Mouse (Mus musculus) intestine, postnatal 0 days (tissue): Measurements from ENCODE around the gene Epgn. TPM values are rescaled to one million over a fixed set of nuclear protein-coding genes. Genes with fewer than 3 reads are reported as not detected.

Experiments
- ATAC-seq: fragments of 200-750 bp; cut with Nextera tagmentation; 2 replicates; pipeline ENCODE4 v1.8.0; 2017; ENCODE audit warnings: mild to moderate bottlenecking, moderate TSS enrichment, moderate library complexity
- H3K27ac ChIP-seq: fragments of 300-500 bp; sonication (generic); 2 replicates; pipeline ENCODE4 v1.5.1; 2014; ENCODE audit warnings: mild to moderate bottlenecking, low read depth, low read length, moderate library complexity
- H3K27me3 ChIP-seq: fragments of 300-500 bp; sonication (generic); replicated peaks from 2 replicates; pipeline ENCODE4 v1.6.1; 2014; ENCODE audit warnings: low read length, mixed read lengths; ENCODE audit not compliant: control insufficient read depth, insufficient read depth
- H3K36me3 ChIP-seq: fragments of 300-500 bp; sonication (generic); 2 replicates; pipeline ENCODE4 v1.6.1; 2014; ENCODE audit warnings: mild to moderate bottlenecking, moderate library complexity; ENCODE audit not compliant: control insufficient read depth, insufficient read depth
- H3K4me1 ChIP-seq: fragments of 300-500 bp; sonication (generic); replicated peaks from 2 replicates; pipeline ENCODE4 v1.6.1; 2014; ENCODE audit warnings: antibody characterized with exemption, low read length, mixed read lengths; ENCODE audit not compliant: control insufficient read depth, insufficient read depth
- H3K4me2 ChIP-seq: fragments of 300-500 bp; sonication (generic); replicated peaks from 2 replicates; pipeline ENCODE4 v1.6.1; 2014; ENCODE audit warnings: low read depth, mild to moderate bottlenecking, moderate library complexity
- H3K4me3 ChIP-seq: fragments of 300-500 bp; sonication (generic); 2 replicates; pipeline ENCODE4 v1.5.1; 2014; ENCODE audit warnings: low read depth, low read length
- H3K9ac ChIP-seq: fragments of 300-500 bp; sonication (generic); 2 replicates; pipeline ENCODE4 v1.6.1; 2014; ENCODE audit warnings: mild to moderate bottlenecking, low read depth, low read length
- H3K9me3 ChIP-seq: fragments of 300-500 bp; sonication (generic); 2 replicates; pipeline ENCODE4 v1.6.1; 2016; ENCODE audit warnings: mixed run types; ENCODE audit not compliant: control insufficient read depth
- CTCF ChIP-seq: sonication (generic); IDR thresholded peaks from 2 replicates; pipeline ENCODE4 v1.5.1; 2016; ENCODE audit warnings: low read depth, mild to moderate bottlenecking, control low read depth, antibody characterized with exemption, moderate library complexity
- WGBS: fragments of 180-500 bp; shearing (Covaris S2); extraction: QIAGEN DNeasy Blood & Tissue Kit; methylation state at CpG from one replicate; pipeline ENCODE4 v1.1.7; 2014; 5-methylcytosine and 5-hydroxymethylcytosine counted together
- polyA plus RNA-seq: library from polyadenylated mRNA; unstranded; fragments of >200 nt; fragmentation: Nextera tagmentation; extraction: Ambion mirVana; gene quantifications from 2 replicates; pipeline ENCODE4 v1.2.1, GENCODE M21; 2015

The Epgn gene
- polyA plus RNA-seq, 1 experiment from 2014 or later = not detected

- H3K4me1 ChIP-seq = no peaks in the 10 kb centered on the region
- no peaks in the 10 kb centered on the region for H3K36me3 ChIP-seq
- no peaks in the 10 kb centered on the region for H3K27me3 ChIP-seq
- H3K4me3 ChIP-seq = no peak overlapping the region
- ATAC-seq = peak; percentile 59
- no peaks in the 10 kb centered on the region for H3K9me3 ChIP-seq
- no peak overlapping the region for H3K27ac ChIP-seq
- TF ChIP-seq CTCF = no peak
- H3K9ac ChIP-seq = no peak overlapping the region
- 67% methylated on average over 8 of the region's 8 CpGs for WGBS
- H3K4me2 ChIP-seq = no peak overlapping the region
These were observed 4.2 kb upstream of the Epgn start for GRCm38 (mm10) chr5:91023114-91023513.

DNA sequence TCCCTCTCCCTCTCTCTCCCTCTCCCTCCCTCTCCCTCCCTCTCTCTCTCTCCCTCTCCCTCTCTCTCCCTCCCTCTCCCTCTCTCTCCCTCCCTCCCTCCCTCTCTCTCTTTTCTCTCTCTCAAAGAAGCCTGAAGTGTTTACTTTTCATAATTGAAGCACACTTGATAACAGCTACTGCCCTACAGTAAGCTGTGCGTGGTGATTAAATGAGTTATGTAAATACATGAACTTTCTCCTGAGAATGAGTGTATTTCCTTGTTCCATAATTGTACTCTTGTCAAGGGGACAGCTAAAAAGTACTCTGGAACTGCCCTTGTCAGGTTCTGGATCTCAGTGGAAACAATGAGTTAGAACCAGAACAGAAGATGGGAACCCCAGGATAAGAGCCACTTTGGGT is 576 bp downstream of the Epgn start:
- ATAC-seq = no peak
- H3K4me1 ChIP-seq = no peaks in the 10 kb centered on the region
- no peaks in the 10 kb centered on the region for H3K36me3 ChIP-seq
- H3K9me3 ChIP-seq = no peaks in the 10 kb centered on the region
- no peak overlapping the region for H3K27ac ChIP-seq
- no peak overlapping the region for H3K9ac ChIP-seq
- no peaks in the 10 kb centered on the region; the same call in 1 of the 2 replicates for H3K27me3 ChIP-seq
- WGBS = 3% methylated on average over 1 of the region's 1 CpGs
- no peak overlapping the region for H3K4me3 ChIP-seq
- no peak for TF ChIP-seq CTCF
- no peak overlapping the region for H3K4me2 ChIP-seq

- Histone ChIP-seq H3K9ac (no peak overlapping the region), H3K4me1 (no peaks in the 10 kb centered on the region), H3K9me3 (no peaks in the 10 kb centered on the region), H3K4me2 (no peak overlapping the region), H3K4me3 (no peak overlapping the region), H3K36me3 (no peaks in the 10 kb centered on the region), H3K27ac (no peak overlapping the region), H3K27me3 (no peaks in the 10 kb centered on the region; the same call in 1 of the 2 replicates)
- peak; percentile 65 for TF ChIP-seq CTCF
- WGBS = 87% methylated on average over 2 of the region's 2 CpGs
- ATAC-seq = no peak
These were observed 3.4 kb downstream of the Epgn start for GRCm38 (mm10) chr5:91030629-91031028.

- Histone ChIP-seq H3K4me1 (no peaks in the 10 kb centered on the region), H3K27ac (no peak overlapping the region), H3K4me3 (no peak overlapping the region), H3K36me3 (no peaks in the 10 kb centered on the region), H3K9me3 (no peaks in the 10 kb centered on the region), H3K9ac (no peak overlapping the region), H3K4me2 (no peak overlapping the region), H3K27me3 (no peaks in the 10 kb centered on the region)
- ATAC-seq = no peak
- no peak for TF ChIP-seq CTCF
- 44% methylated on average over 2 of the region's 2 CpGs for WGBS
These were observed 8.1 kb downstream of the Epgn start for GRCm38 (mm10) chr5:91035341-91035740.

GRCm38 (mm10) chr5:91036628-91037027 is 9.4 kb downstream of the Epgn start:
- no peak overlapping the region for H3K4me3 ChIP-seq
- no peaks in the 10 kb centered on the region for H3K9me3 ChIP-seq
- H3K9ac ChIP-seq = no peak overlapping the region
- ATAC-seq = no peak
- no peak overlapping the region for H3K27ac ChIP-seq
- no peaks in the 10 kb centered on the region for H3K4me1 ChIP-seq
- no peaks in the 10 kb centered on the region for H3K36me3 ChIP-seq
- no peak overlapping the region for H3K4me2 ChIP-seq
- WGBS = 76% methylated on average over 4 of the region's 4 CpGs
- no peak for TF ChIP-seq CTCF
- no peaks in the 10 kb centered on the region for H3K27me3 ChIP-seq

DNA sequence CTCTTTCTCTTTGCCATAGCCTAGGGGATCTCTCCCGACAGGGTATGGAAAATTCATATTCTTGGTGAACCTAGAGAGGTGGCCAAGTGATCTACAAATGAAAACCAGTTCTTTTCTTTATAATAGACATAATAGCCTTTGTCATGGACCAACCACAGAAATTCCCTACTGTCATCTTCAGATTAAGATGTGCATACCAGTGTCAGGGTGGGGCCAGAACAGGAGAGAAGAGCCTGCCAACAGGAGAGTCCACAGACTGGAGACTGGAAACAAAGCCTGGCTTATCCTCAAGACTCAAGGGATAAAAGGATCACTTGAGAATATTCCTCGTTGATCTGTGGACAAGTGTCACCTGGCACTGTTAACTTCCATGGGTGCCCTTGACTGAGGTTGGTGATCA is 10.5 kb downstream of the Epgn start:
- Histone ChIP-seq H3K4me1 (no peaks in the 10 kb centered on the region), H3K36me3 (no peaks in the 10 kb centered on the region), H3K4me2 (no peak overlapping the region), H3K27me3 (no peaks in the 10 kb centered on the region), H3K9me3 (no peaks in the 10 kb centered on the region), H3K27ac (no peak overlapping the region), H3K9ac (no peak overlapping the region), H3K4me3 (no peak overlapping the region)
- no peak for ATAC-seq
- 79% methylated on average over 2 of the region's 2 CpGs for WGBS
- TF ChIP-seq CTCF = no peak

GRCm38 (mm10) chr5:91038547-91038946 is 11.3 kb downstream of the Epgn start:
- H3K4me1 ChIP-seq = no peaks in the 10 kb centered on the region
- no peak overlapping the region for H3K9ac ChIP-seq
- H3K27me3 ChIP-seq = no peaks in the 10 kb centered on the region
- H3K9me3 ChIP-seq = no peaks in the 10 kb centered on the region
- H3K4me2 ChIP-seq = no peak overlapping the region
- H3K4me3 ChIP-seq = no peak overlapping the region
- peak; percentile 76 for TF ChIP-seq CTCF
- no peak overlapping the region for H3K27ac ChIP-seq
- 8% methylated on average over 2 of the region's 2 CpGs for WGBS
- no peaks in the 10 kb centered on the region for H3K36me3 ChIP-seq
- ATAC-seq = peak; percentile 99
